Mouse (Mus musculus): ENCODE measurements around the gene Palld.

Gene Palld

GRCm38 (mm10) chr8:61775936-61776335, 126.6 kb downstream of the Palld start:
- no peak for DNase-seq (ENCODE audit: low read depth, low spot score)

- DNase-seq (ENCODE audit: low read depth, low spot score), result no peak
Measured at GRCm38 (mm10) chr8:61774161-61774560, 128.3 kb downstream of the Palld start.

GRCm38 (mm10) chr8:61773595-61774088, 128.8 kb downstream of the Palld start:
- DNase-seq (ENCODE audit: low read depth, low spot score), result no peak

GRCm38 (mm10) chr8:61771328-61771727, 131.2 kb downstream of the Palld start:
- DNase-seq (ENCODE audit: low read depth, low spot score), result no peak

- no peak for DNase-seq (ENCODE audit: low read depth, low spot score)
Measured at GRCm38 (mm10) chr8:61769340-61769879, 133.1 kb downstream of the Palld start.

GRCm38 (mm10) chr8:61760190-61760578, 142.3 kb downstream of the Palld start:
- no peak for DNase-seq (ENCODE audit: low read depth, low spot score)

GRCm38 (mm10) chr8:61759327-61760189, 142.9 kb downstream of the Palld start:
- no peak for DNase-seq (ENCODE audit: low read depth, low spot score)

- DNase-seq (ENCODE audit: low read depth, low spot score), result no peak
Measured at GRCm38 (mm10) chr8:61758686-61759326, 143.7 kb downstream of the Palld start.

GRCm38 (mm10) chr8:61756971-61757965, 145.2 kb downstream of the Palld start:
- no peak for DNase-seq (ENCODE audit: low read depth, low spot score)

- no peak for DNase-seq (ENCODE audit: low read depth, low spot score)
Measured at GRCm38 (mm10) chr8:61755186-61755585, 147.3 kb downstream of the Palld start.

- DNase-seq (ENCODE audit: low read depth, low spot score), result no peak
Measured at GRCm38 (mm10) chr8:61747070-61747469, 155.4 kb downstream of the Palld start.

GRCm38 (mm10) chr8:61745181-61745980, 157.1 kb downstream of the Palld start:
- no peak for DNase-seq (ENCODE audit: low read depth, low spot score)

GRCm38 (mm10) chr8:61743764-61744562, 158.5 kb downstream of the Palld start:
- no peak for DNase-seq (ENCODE audit: low read depth, low spot score)

- no peak for DNase-seq (ENCODE audit: low read depth, low spot score)
Measured at GRCm38 (mm10) chr8:61737465-61737864, 165.0 kb downstream of the Palld start.

- DNase-seq (ENCODE audit: low read depth, low spot score), result no peak
Measured at GRCm38 (mm10) chr8:61736739-61737243, 165.7 kb downstream of the Palld start.

- no peak for DNase-seq (ENCODE audit: low read depth, low spot score)
Measured at GRCm38 (mm10) chr8:61736117-61736516, 166.4 kb downstream of the Palld start.

GRCm38 (mm10) chr8:61734164-61734563, 168.3 kb downstream of the Palld start:
- no peak for DNase-seq (ENCODE audit: low read depth, low spot score)

- DNase-seq (ENCODE audit: low read depth, low spot score), result no peak
Measured at GRCm38 (mm10) chr8:61732184-61732583, 170.3 kb downstream of the Palld start.

GRCm38 (mm10) chr8:61731306-61732088, 171.0 kb downstream of the Palld start:
- no peak for DNase-seq (ENCODE audit: low read depth, low spot score)
